10 mouse cellular contexts compared by ENCODE assay signal in the genomic region with DNA sequence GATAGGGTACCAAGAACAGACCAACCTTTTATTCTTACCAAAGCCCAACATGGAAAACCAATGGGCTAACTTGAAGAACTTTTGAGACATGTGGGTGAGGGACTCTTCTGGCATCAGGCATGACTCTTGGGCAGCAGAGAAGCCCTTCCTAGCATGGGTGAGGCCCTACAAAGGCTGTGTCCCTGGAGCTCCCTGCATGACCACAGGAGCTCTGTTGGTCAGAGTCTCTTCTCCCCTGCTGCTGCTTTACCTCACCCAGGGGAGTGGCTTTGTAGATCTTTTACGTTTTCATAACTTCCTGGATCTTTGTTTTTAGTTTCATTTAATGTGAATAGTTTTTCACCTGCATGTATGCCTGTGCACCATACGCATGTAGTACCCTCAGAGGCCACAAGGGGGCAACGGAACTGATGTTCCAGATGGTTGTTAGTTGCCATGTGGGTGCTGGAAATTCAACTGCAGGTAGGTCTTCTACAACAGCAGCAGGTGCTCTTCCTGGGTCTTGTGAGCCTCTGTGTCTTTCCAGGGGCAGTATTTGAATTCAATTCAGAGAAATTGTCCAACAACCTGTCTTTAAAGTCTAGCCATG.
DNase-seq lines count a peak whose midpoint lies in the region; ATAC-seq and TF ChIP-seq lines count a peak whose summit lies in the region.
"Had no signal": no experiment of that assay in that cellular context is flagged by ENCODE, and none has a peak within 500 bp of the region (broad histone marks: within the 10 kb centered on the region; RNA-seq: fewer than 3 reads in every experiment).

No protein-coding gene starts in this region.

- peak; percentile 73 for TF ChIP-seq CTCF in heart, postnatal 0 days (IDR thresholded peaks at IDR 0.05; ENCODE audit: low read depth)

- no peaks in the 10 kb centered on the region for H3K9me3 ChIP-seq in heart, postnatal 0 days (replicated peaks; ENCODE audit: control insufficient read depth, low read length)
- no peaks in the 10 kb centered on the region for H3K9me3 ChIP-seq in embryonic facial prominence, embryonic 11.5 days (replicated peaks; ENCODE audit: control insufficient read depth, low read length)
- H3K9me3 ChIP-seq in limb, embryonic 14.5 days (ENCODE audit: control insufficient read depth, low read length): no peaks in the 10 kb centered on the region
- H3K9me3 ChIP-seq: embryonic facial prominence, embryonic 15.5 days; liver, embryonic 15.5 days had no signal

- H3K27me3 ChIP-seq in heart, postnatal 0 days (ENCODE audit: control insufficient read depth, insufficient read depth, low read length): no peaks in the 10 kb centered on the region
- H3K27me3 ChIP-seq in embryonic facial prominence, embryonic 11.5 days (ENCODE audit: control insufficient read depth, insufficient read depth, low read length): no peaks in the 10 kb centered on the region
- no peaks in the 10 kb centered on the region for H3K27me3 ChIP-seq in limb, embryonic 14.5 days (ENCODE audit: control insufficient read depth, insufficient read depth, low read length)
- H3K27me3 ChIP-seq: embryonic facial prominence, embryonic 15.5 days; liver, embryonic 15.5 days had no signal

- intact Hi-C loops in heart, postnatal 25 days (cut with DNase I): loop anchor here (1.0 kb wide), 1 partner anchor 148 kb away; no protein-coding TSS in a partner anchor
- intact Hi-C loops in left cerebral cortex, postnatal 36 days (cut with DNase I): no loop called here

- no peak for ATAC-seq in heart, postnatal 0 days (ENCODE audit: insufficient read depth, low read depth)
- ATAC-seq in embryonic facial prominence, embryonic 11.5 days (replicated peaks; ENCODE audit: insufficient number of reproducible peaks, low FRiP score, low TSS enrichment, low read depth): no peak
- ATAC-seq in limb, embryonic 14.5 days (ENCODE audit: low FRiP score, low read depth): no peak

- no peak overlapping the region for H3K27ac ChIP-seq in heart, postnatal 0 days (ENCODE audit: low read depth)
- no peak overlapping the region for H3K27ac ChIP-seq in embryonic facial prominence, embryonic 11.5 days (replicated peaks; ENCODE audit: low read depth, low read length)
- H3K27ac ChIP-seq in limb, embryonic 14.5 days (replicated peaks; ENCODE audit: low read depth, low read length): no peak overlapping the region
- H3K27ac ChIP-seq: embryonic facial prominence, embryonic 15.5 days; liver, embryonic 15.5 days had no signal

- no peak overlapping the region for H3K4me3 ChIP-seq in heart, postnatal 0 days (ENCODE audit: low read depth, low read length)
- no peak overlapping the region for H3K4me3 ChIP-seq in embryonic facial prominence, embryonic 11.5 days (ENCODE audit: low read depth, low read length)
- no peak overlapping the region for H3K4me3 ChIP-seq in limb, embryonic 14.5 days (replicated peaks; ENCODE audit: low read length)
- H3K4me3 ChIP-seq: embryonic facial prominence, embryonic 15.5 days; liver, embryonic 15.5 days had no signal

- no peaks in the 10 kb centered on the region for H3K4me1 ChIP-seq in heart, postnatal 0 days (ENCODE audit: control insufficient read depth, insufficient read depth)
- H3K4me1 ChIP-seq in embryonic facial prominence, embryonic 11.5 days (ENCODE audit: control insufficient read depth, insufficient read depth, low read length): no peaks in the 10 kb centered on the region
- H3K4me1 ChIP-seq in limb, embryonic 14.5 days (ENCODE audit: control insufficient read depth, insufficient read depth, low read length): no peaks in the 10 kb centered on the region
- H3K4me1 ChIP-seq: embryonic facial prominence, embryonic 15.5 days; liver, embryonic 15.5 days had no signal

- H3K9ac ChIP-seq in heart, postnatal 0 days (replicated peaks; ENCODE audit: low read depth, low read length): no peak overlapping the region
- no peak overlapping the region for H3K9ac ChIP-seq in embryonic facial prominence, embryonic 11.5 days (replicated peaks; ENCODE audit: low read length)
- no peak overlapping the region for H3K9ac ChIP-seq in limb, embryonic 14.5 days (ENCODE audit: low read depth, low read length, severe bottlenecking)
- H3K9ac ChIP-seq: embryonic facial prominence, embryonic 15.5 days; liver, embryonic 15.5 days had no signal

- peaks cover 95% of the 10 kb centered on the region for H3K36me3 ChIP-seq in heart, postnatal 0 days (replicated peaks; ENCODE audit: control insufficient read depth, insufficient read depth, low read length)
- peaks cover 45% of the 10 kb centered on the region for H3K36me3 ChIP-seq in embryonic facial prominence, embryonic 11.5 days (replicated peaks; ENCODE audit: control insufficient read depth, insufficient read depth, low read depth, low read length)
- H3K36me3 ChIP-seq in limb, embryonic 14.5 days (ENCODE audit: control insufficient read depth, insufficient read depth, low read length): peaks cover 98% of the 10 kb centered on the region

- TF ChIP-seq POLR2A in limb, embryonic 14.5 days (IDR thresholded peaks at IDR 0.05; ENCODE audit: borderline replicate concordance, extremely low read depth, insufficient read depth, insufficient read length): no peak

- WGBS in heart, postnatal 0 days: 77% methylated on average over 3 of the region's 3 CpGs
- WGBS in embryonic facial prominence, embryonic 11.5 days: 64% methylated on average over 3 of the region's 3 CpGs
- 64% methylated on average over 3 of the region's 3 CpGs for WGBS in limb, embryonic 14.5 days

- no peak for DNase-seq in heart, postnatal 0 days (ENCODE audit: low spot score)
- no peak for DNase-seq in heart, postnatal 25 days (ENCODE audit: low spot score)
- peak; percentile 73 for DNase-seq in A20 (ENCODE audit: low read depth, low spot score)
- peak; percentile 53 for DNase-seq in T-cell, adult 2 months (ENCODE audit: low spot score)
- DNase-seq in embryonic facial prominence, embryonic 11.5 days (ENCODE audit: low spot score): peak; percentile 77
- DNase-seq in limb, embryonic 14.5 days (ENCODE audit: low spot score): peak; percentile 48
- DNase-seq in retina, embryonic 14.5 days (ENCODE audit: low spot score): peak; percentile 79
- DNase-seq in left cerebral cortex, postnatal 36 days (ENCODE audit: low spot score in 2 of 2): no peak

- no peak for TF ChIP-seq EP300 in heart, postnatal 0 days (IDR thresholded peaks at IDR 0.05; ENCODE audit: low read depth)

- H3K4me2 ChIP-seq in heart, postnatal 0 days (ENCODE audit: low read depth, low read length): no peak overlapping the region
- H3K4me2 ChIP-seq in embryonic facial prominence, embryonic 11.5 days (ENCODE audit: low read depth, low read length): no peak overlapping the region
- no peak overlapping the region for H3K4me2 ChIP-seq in limb, embryonic 14.5 days (replicated peaks; ENCODE audit: low read depth, low read length, severe bottlenecking)
- H3K4me2 ChIP-seq: embryonic facial prominence, embryonic 15.5 days; liver, embryonic 15.5 days had no signal

Comparison
In these comparisons a context has a peak if more than half of its experiments do, and no peak if none do; other contexts are left out.
1. DNase-seq: peak in A20 (single experiment), T-cell, adult 2 months (single experiment), embryonic facial prominence, embryonic 11.5 days (single experiment), limb, embryonic 14.5 days (single experiment) and retina, embryonic 14.5 days (single experiment); none in heart, postnatal 0 days (single experiment), heart, postnatal 25 days (single experiment) and left cerebral cortex, postnatal 36 days (0 of 2).